Mouse (Mus musculus) embryonic fibroblast, embryonic 13.5 days (primary cell): ENCODE measurements around the gene Srgn.

Experiments
- CTCF ChIP-seq: IDR thresholded peaks from 2 replicates; pipeline ENCODE4 v1.5.1; 2011; ENCODE audit warnings: mild to moderate bottlenecking, control low read depth, low read length, moderate library complexity, borderline replicate concordance; ENCODE audit not compliant: insufficient read depth
- POLR2A ChIP-seq: IDR thresholded peaks from 2 replicates; pipeline ENCODE4 v1.6.1; 2011; ENCODE audit warnings: low read depth, mild to moderate bottlenecking, control low read depth, low read length, moderate library complexity

DNA sequence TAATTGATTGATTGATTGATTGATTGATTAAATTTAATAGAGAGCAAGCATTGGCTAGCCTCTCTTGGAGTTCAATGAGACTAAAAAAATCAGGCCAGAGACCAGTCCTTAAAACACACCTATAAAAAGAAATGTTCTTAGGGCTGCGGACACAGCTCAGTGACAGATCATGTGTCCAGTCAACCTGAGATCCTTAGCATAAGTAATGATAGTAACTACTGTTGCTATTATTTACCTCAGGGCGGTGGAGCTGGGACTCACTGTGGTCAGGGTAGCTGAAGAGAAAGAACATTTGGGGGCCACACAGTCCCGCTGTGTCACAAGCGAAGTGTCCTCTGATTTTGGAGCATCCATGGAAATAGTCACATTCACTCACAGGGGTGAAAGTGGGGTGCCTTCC is 14.4 kb downstream of the Srgn start:
- no peak for TF ChIP-seq POLR2A
- TF ChIP-seq CTCF, result no peak
